Mouse (Mus musculus): ENCODE measurements around the gene Ftl1.

GRCm38 (mm10) chr7:45414740-45415224 is 44.9 kb downstream of the Ftl1 start:
- no peak for TF ChIP-seq ZC3H11A (IDR thresholded peaks at IDR 0.05; ENCODE audit: borderline replicate concordance, low read depth, low read length)
- TF ChIP-seq CHD2 (IDR thresholded peaks at IDR 0.05; ENCODE audit: low read depth, low read length): no peak
- TF ChIP-seq MAFK (IDR thresholded peaks at IDR 0.05; ENCODE audit: insufficient read depth, low read depth, low read length): no peak
- no peak for TF ChIP-seq ZNF384 (IDR thresholded peaks at IDR 0.05; ENCODE audit: low read depth, low read length)
